Mouse (Mus musculus) embryonic fibroblast, embryonic 13.5 days (primary cell): ENCODE data around the gene Tns1.

ENCODE experiments used
- CTCF ChIP-seq: IDR thresholded peaks from 2 replicates; pipeline ENCODE4 v1.5.1; 2011; ENCODE audit warnings: mild to moderate bottlenecking, control low read depth, low read length, moderate library complexity, borderline replicate concordance; ENCODE audit not compliant: insufficient read depth
- POLR2A ChIP-seq: IDR thresholded peaks from 2 replicates; pipeline ENCODE4 v1.6.1; 2011; ENCODE audit warnings: low read depth, mild to moderate bottlenecking, control low read depth, low read length, moderate library complexity

DNA sequence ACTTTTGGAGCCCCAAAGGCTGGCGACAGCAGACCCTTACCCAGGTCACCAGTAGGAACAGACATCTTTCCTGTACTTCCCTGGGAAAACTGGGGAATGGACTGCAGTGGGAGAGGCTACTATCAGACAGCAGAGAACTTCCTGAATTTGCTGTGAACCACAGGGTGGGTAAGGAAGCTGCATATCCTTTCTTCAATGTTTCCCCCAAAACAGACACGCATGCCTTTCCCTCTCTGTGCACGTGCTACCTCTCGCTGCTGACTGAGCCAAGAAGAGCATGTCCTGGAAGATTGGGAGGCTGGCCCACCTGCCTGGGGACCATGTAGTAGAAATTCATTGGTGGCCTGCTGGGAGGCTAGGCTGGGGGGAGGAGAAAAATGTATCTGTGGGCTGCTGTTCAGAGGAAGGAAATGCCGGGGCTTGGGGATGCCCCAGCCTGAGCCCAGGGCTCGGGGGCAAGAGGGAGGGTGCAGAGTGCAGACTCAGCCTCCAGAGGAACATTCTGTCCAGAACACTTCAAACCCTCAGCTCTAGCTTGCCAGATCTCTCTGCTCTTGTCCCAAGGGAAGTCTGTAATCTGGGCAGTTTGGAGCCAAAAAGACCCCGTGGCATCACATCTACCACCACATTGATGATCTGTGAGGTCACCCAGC lies 116.7 kb downstream of the Tns1 start:
- TF ChIP-seq POLR2A (no peak), CTCF (no peak)
